Mouse (Mus musculus): ENCODE data around the gene Clpb. TPM values are rescaled to one million over a fixed set of nuclear protein-coding genes. Genes with fewer than 3 reads are reported as not detected.

The Clpb gene
- polyA plus RNA-seq, 1 experiment from 2014 or later, result 34.6 TPM

DNA sequence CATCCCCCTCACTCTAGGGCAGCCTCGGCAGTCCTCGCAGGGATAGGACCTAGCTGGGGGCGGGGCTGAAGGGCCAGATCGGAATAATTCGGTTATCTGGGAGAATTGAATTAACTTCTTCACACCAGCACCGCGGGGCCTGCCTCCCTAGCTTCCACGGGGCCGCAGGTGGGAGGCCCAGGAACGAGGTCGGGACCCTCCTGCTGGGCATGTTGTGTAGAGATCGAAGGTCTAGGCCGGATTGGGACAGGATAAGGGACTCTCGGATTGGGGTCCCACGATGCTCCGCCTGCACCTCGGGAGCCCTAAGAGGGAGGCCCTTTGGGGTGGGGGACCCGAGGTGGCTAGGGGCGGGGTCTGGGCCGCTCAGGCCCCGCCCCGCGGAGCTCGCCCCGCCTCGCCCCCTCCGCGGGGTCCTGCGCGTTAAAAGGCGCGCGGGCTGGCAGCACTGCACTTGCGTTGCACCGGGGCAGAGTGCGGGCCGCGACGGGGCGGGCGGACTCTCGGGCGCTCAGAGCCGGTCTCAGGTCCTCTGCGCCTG is 154.5 kb downstream of the Clpb start, which contains the start of gene Phox2a:
Gene Phox2a (plus strand): TSS at position 453 of the 541 bp plus-strand sequence.
- peaks cover 26% of the 10 kb centered on the region for H3K4me1 ChIP-seq (replicated peaks; ENCODE audit: insufficient read depth, low read length)
- peak within 1 kb of the TSS; percentile 24 for H3K4me3 ChIP-seq (replicated peaks; ENCODE audit: low read depth, low read length)
- no peaks in the 10 kb centered on the region for H3K9me3 ChIP-seq (replicated peaks; ENCODE audit: low read length)
- DNase-seq (ENCODE audit: low spot score) (no peak), ATAC-seq (replicated peaks; ENCODE audit: low FRiP score, low read depth) (no peak)
- H3K4me2 ChIP-seq (ENCODE audit: low read length), result peak within 1 kb of the TSS; percentile 48
- H3K27ac ChIP-seq, result no peak within 1 kb of the TSS
- H3K9ac ChIP-seq (ENCODE audit: low read depth, low read length), result peak within 1 kb of the TSS; percentile 35; the same call in 1 of the 2 replicates
- peaks cover 37% of the 10 kb centered on the region for H3K27me3 ChIP-seq (ENCODE audit: insufficient read depth, low read length)
- no peaks in the 10 kb centered on the region for H3K36me3 ChIP-seq (ENCODE audit: insufficient read depth, low read length)
- TF ChIP-seq CTCF (IDR thresholded peaks at IDR 0.05; ENCODE audit: low read depth), result no peak
- 1% methylated on average over 32 of the region's 45 CpGs for WGBS

GRCm38 (mm10) chr7:101820295-101821030 is 157.0 kb downstream of the Clpb start:
- peaks cover 37% of the 10 kb centered on the region for H3K27me3 ChIP-seq (ENCODE audit: insufficient read depth, low read length)
- ATAC-seq (replicated peaks; ENCODE audit: low FRiP score, low read depth) (no peak), DNase-seq (ENCODE audit: low spot score) (no peak)
- no peak for TF ChIP-seq CTCF (IDR thresholded peaks at IDR 0.05; ENCODE audit: low read depth)
- peaks cover 9% of the 10 kb centered on the region for H3K36me3 ChIP-seq (ENCODE audit: insufficient read depth, low read length)
- H3K9ac ChIP-seq (ENCODE audit: low read depth, low read length), result no peak overlapping the region
- H3K9me3 ChIP-seq (replicated peaks; ENCODE audit: low read length), result no peaks in the 10 kb centered on the region
- no peak overlapping the region for H3K27ac ChIP-seq
- peak overlapping the region; percentile 26 for H3K4me3 ChIP-seq (replicated peaks; ENCODE audit: low read depth, low read length)
- H3K4me2 ChIP-seq (ENCODE audit: low read length), result peak overlapping the region; percentile 89
- WGBS, result 5% methylated on average over 35 of the region's 35 CpGs
- H3K4me1 ChIP-seq (replicated peaks; ENCODE audit: insufficient read depth, low read length), result peaks cover 26% of the 10 kb centered on the region

- peak overlapping the region; percentile 37 for H3K4me3 ChIP-seq (replicated peaks; ENCODE audit: low read depth, low read length)
- peak overlapping the region; percentile 47; the same call in 1 of the 2 replicates for H3K27ac ChIP-seq
- under 1% methylated on average over 68 of the region's 71 CpGs for WGBS
- H3K4me2 ChIP-seq (ENCODE audit: low read length), result peak overlapping the region; percentile 89
- no peak for TF ChIP-seq CTCF (IDR thresholded peaks at IDR 0.05; ENCODE audit: low read depth)
- H3K36me3 ChIP-seq (ENCODE audit: insufficient read depth, low read length), result peaks cover 23% of the 10 kb centered on the region
- ATAC-seq (replicated peaks; ENCODE audit: low FRiP score, low read depth) (peak; percentile 80), DNase-seq (ENCODE audit: low spot score) (peak; percentile 81)
- H3K9ac ChIP-seq (ENCODE audit: low read depth, low read length), result peak overlapping the region; percentile 67
- peaks cover 26% of the 10 kb centered on the region for H3K4me1 ChIP-seq (replicated peaks; ENCODE audit: insufficient read depth, low read length)
- H3K27me3 ChIP-seq (ENCODE audit: insufficient read depth, low read length), result peaks cover 37% of the 10 kb centered on the region
- no peaks in the 10 kb centered on the region for H3K9me3 ChIP-seq (replicated peaks; ENCODE audit: low read length)
These were observed 158.4 kb downstream of the Clpb start for GRCm38 (mm10) chr7:101821571-101822501.

DNA sequence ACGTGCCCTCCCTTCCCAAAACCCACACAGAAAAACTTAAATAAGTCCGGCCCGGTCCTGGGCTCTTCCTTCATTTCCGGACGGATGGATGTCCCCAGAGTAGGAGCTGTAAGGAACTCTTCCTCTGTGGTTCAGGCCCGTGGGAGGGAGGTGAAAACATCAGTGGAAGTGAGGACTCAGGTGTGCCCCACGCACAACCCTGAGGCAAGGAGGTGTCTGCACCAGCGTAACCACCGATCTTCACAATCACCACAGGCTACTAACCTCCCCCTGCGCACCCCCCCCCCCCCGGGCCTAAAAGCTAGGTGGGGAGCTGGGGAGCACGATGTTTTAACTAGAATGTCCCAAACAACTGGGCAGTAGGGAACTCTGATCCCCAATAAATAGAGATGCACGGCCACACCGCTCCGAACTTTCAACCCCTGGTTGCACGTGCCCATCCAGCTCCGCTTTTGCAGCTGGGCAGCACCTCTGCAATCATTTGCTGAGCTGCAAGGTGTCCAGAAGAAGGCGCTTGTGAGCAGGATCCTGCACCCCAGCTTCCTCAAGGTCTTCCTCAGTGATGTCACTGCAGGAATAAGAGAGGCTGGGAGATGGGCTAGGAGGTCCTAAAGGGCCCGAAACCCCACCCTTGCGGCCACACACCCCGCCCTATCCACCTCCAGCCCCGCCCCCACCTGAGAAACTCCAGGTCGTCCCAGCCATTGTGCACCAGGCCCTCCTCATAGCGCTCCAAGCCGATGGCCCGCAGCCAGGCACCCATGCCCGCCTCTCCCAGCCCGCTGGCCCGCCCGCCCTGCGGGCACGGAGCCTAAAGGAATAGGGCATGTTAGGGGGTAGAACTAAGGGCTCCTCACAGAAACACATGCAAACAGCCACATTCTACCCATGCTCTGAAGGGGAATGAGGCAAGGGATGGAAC is 159.7 kb downstream of the Clpb start:
- Histone ChIP-seq H3K27ac (no peak overlapping the region), H3K36me3 (ENCODE audit: insufficient read depth, low read length) (peaks cover 32% of the 10 kb centered on the region), H3K4me2 (ENCODE audit: low read length) (peak overlapping the region; percentile 89; the same call in 1 of the 2 replicates), H3K27me3 (ENCODE audit: insufficient read depth, low read length) (peaks cover 27% of the 10 kb centered on the region), H3K4me3 (replicated peaks; ENCODE audit: low read depth, low read length) (no peak overlapping the region), H3K9me3 (replicated peaks; ENCODE audit: low read length) (no peaks in the 10 kb centered on the region), H3K4me1 (replicated peaks; ENCODE audit: insufficient read depth, low read length) (peaks cover 21% of the 10 kb centered on the region), H3K9ac (ENCODE audit: low read depth, low read length) (no peak overlapping the region)
- no peak; the same call in 1 of the 2 replicates for ATAC-seq (replicated peaks; ENCODE audit: low FRiP score, low read depth)
- WGBS, result 39% methylated on average over 32 of the region's 32 CpGs
- peak; percentile 67 for TF ChIP-seq CTCF (IDR thresholded peaks at IDR 0.05; ENCODE audit: low read depth)
- DNase-seq (ENCODE audit: low spot score), result peak; percentile 61

GRCm38 (mm10) chr7:101823758-101824630 is 160.6 kb downstream of the Clpb start:
- Histone ChIP-seq H3K4me1 (replicated peaks; ENCODE audit: insufficient read depth, low read length) (peaks cover 19% of the 10 kb centered on the region), H3K9ac (ENCODE audit: low read depth, low read length) (no peak overlapping the region), H3K36me3 (ENCODE audit: insufficient read depth, low read length) (peaks cover 41% of the 10 kb centered on the region), H3K4me3 (replicated peaks; ENCODE audit: low read depth, low read length) (no peak overlapping the region), H3K4me2 (ENCODE audit: low read length) (no peak overlapping the region), H3K27me3 (ENCODE audit: insufficient read depth, low read length) (peaks cover 18% of the 10 kb centered on the region), H3K9me3 (replicated peaks; ENCODE audit: low read length) (no peaks in the 10 kb centered on the region), H3K27ac (no peak overlapping the region)
- DNase-seq (ENCODE audit: low spot score) (no peak), ATAC-seq (replicated peaks; ENCODE audit: low FRiP score, low read depth) (no peak)
- no peak for TF ChIP-seq CTCF (IDR thresholded peaks at IDR 0.05; ENCODE audit: low read depth)
- 81% methylated on average over 18 of the region's 18 CpGs for WGBS

All from kidney, postnatal 0 days (tissue).